Mouse (Mus musculus) ES-Bruce4 (cell line): ENCODE results near the gene Ifnar2.

Experiments
- CTCF ChIP-seq: IDR thresholded peaks from one replicate; pipeline ENCODE4 v1.8.1; 2011; ENCODE audit warnings: low read depth, low read length
- EP300 ChIP-seq: IDR thresholded peaks from 2 replicates; pipeline ENCODE4 v1.6.1; 2011; ENCODE audit warnings: low read depth, low read length; ENCODE audit not compliant: insufficient read depth

DNA sequence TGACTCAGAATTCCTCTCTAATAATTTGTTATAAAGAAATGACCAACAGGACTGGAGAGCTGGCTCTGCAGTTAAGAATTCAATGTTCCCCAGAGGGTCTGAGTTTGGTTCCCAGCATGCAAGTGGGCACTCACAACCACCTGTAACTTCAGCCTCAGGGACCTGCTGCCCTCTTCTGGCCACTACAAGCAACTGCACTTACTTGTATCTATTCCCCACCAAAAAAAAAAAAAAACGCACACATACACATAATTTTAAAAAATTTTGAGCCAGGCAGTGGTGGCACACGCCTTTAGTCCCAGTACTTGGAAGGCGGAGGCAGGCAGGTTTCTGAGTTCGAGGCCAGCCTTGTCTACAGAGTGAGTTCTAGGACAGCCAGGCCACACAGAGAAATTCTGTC is 17.5 kb downstream of the Ifnar2 start:
- no peak for TF ChIP-seq EP300
- peak; percentile 67 for TF ChIP-seq CTCF
